Mouse (Mus musculus) hindbrain, postnatal 0 days (tissue): ENCODE measurements around the gene Cbln1. TPM values are rescaled to one million over a fixed set of nuclear protein-coding genes. Genes with fewer than 3 reads are reported as not detected.

Source experiments
- ATAC-seq: fragments of 200-750 bp; cut with Nextera tagmentation; 2 replicates; pipeline ENCODE4 v1.8.0; 2017; ENCODE audit warnings: mild to moderate bottlenecking, moderate TSS enrichment, moderate library complexity
- DNase-seq: peaks from one replicate; pipeline ENCODE4 v3.0.0-alpha.2; 2015; ENCODE audit warnings: low spot score
- H3K27ac ChIP-seq: fragments of 300-500 bp; sonication (generic); 2 replicates; pipeline ENCODE4 v1.5.1; 2014; ENCODE audit warnings: mild to moderate bottlenecking
- H3K27me3 ChIP-seq: fragments of 300-500 bp; sonication (generic); 2 replicates; pipeline ENCODE4 v1.6.1; 2014; ENCODE audit warnings: low read length, mixed read lengths; ENCODE audit not compliant: insufficient read depth
- H3K36me3 ChIP-seq: fragments of 300-500 bp; sonication (generic); 2 replicates; pipeline ENCODE4 v1.6.1; 2014; ENCODE audit warnings: low read length, mixed read lengths; ENCODE audit not compliant: insufficient read depth
- H3K4me1 ChIP-seq: fragments of 300-500 bp; sonication (generic); 2 replicates; pipeline ENCODE4 v1.6.1; 2014; ENCODE audit warnings: antibody characterized with exemption, low read length, mixed read lengths; ENCODE audit not compliant: insufficient read depth
- H3K4me2 ChIP-seq: fragments of 300-500 bp; sonication (generic); 2 replicates; pipeline ENCODE4 v1.6.1; 2014; ENCODE audit warnings: low read depth, mild to moderate bottlenecking, low read length, moderate library complexity, mixed read lengths
- H3K4me3 ChIP-seq: fragments of 300-500 bp; sonication (generic); 2 replicates; pipeline ENCODE4 v1.5.1; 2014; ENCODE audit warnings: low read length
- H3K9ac ChIP-seq: fragments of 300-500 bp; sonication (generic); replicated peaks from 2 replicates; pipeline ENCODE4 v1.6.1; 2014; ENCODE audit warnings: mild to moderate bottlenecking, low read length, moderate library complexity, mixed read lengths
- H3K9me3 ChIP-seq: fragments of 300-500 bp; sonication (generic); 2 replicates; pipeline ENCODE4 v1.6.1; 2016; ENCODE audit warnings: low read length, mixed read lengths
- CTCF ChIP-seq: IDR thresholded peaks from 2 replicates; pipeline ENCODE4 v1.5.1; 2016; ENCODE audit warnings: antibody characterized with exemption, control low read depth, low read depth
- WGBS: fragments of 180-500 bp; shearing (Covaris S2); extraction: QIAGEN DNeasy Blood & Tissue Kit; methylation state at CpG from one replicate; pipeline ENCODE4 v1.1.7; 2014; 5-methylcytosine and 5-hydroxymethylcytosine counted together
- polyA plus RNA-seq: library from polyadenylated mRNA; unstranded; fragments of >200 nt; fragmentation: Nextera tagmentation; extraction: Ambion mirVana; gene quantifications from 2 replicates; pipeline ENCODE4 v1.2.1, GENCODE M21; 2015
- total RNA-seq: library from RNA; depleted of rRNA; stranded (reverse); fragments of >200 nt; gene quantifications from 2 replicates; pipeline ENCODE4 v1.2.3, GENCODE M21; 2014

Cbln1 gene
- total and polyA plus RNA-seq, 2 experiments from 2014 or later, result 56.8 to 181 TPM

GRCm38 (mm10) chr8:87466936-87467602, 5.3 kb downstream of the Cbln1 start:
- Histone ChIP-seq H3K36me3 (no peaks in the 10 kb centered on the region), H3K27me3 (peaks cover 17% of the 10 kb centered on the region)

DNA sequence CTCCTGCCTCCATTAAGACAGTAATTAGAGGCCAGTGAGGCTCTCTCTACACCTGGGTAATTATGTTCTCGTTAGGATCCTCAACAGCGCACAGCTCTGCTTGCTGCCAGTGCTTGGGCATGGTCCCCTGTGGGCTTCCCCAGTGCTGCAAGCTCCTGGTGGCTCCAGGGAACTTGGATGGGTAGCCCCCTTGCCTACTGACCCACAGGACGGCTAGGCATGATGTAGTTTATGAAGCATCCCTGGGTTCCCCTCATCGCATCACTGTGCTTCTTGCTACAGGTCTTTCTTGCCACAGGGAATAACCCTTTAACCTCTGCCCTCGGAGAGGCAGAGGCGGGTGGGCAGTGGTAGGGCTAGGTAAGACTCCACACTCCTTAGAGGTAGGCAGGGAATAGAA, 6.1 kb downstream of the Cbln1 start:
- no peaks in the 10 kb centered on the region for H3K9me3 ChIP-seq
- no peaks in the 10 kb centered on the region for H3K36me3 ChIP-seq
- peaks cover 4% of the 10 kb centered on the region; the same call in 1 of the 2 replicates for H3K4me1 ChIP-seq
- no peak overlapping the region for H3K4me2 ChIP-seq
- H3K9ac ChIP-seq, result no peak overlapping the region
- WGBS, result 63% methylated on average over 6 of the region's 6 CpGs
- peaks cover 10% of the 10 kb centered on the region; the same call in 1 of the 2 replicates for H3K27me3 ChIP-seq
- DNase-seq (no peak), ATAC-seq (no peak)
- H3K27ac ChIP-seq, result no peak overlapping the region
- no peak overlapping the region for H3K4me3 ChIP-seq
- TF ChIP-seq CTCF, result no peak

More at GRCm38 (mm10) chr8:87466936-87467602, 5.3 kb downstream of the Cbln1 start:
- Histone ChIP-seq H3K27ac (peak overlapping the region; percentile 22; the same call in 1 of the 2 replicates), H3K9ac (no peak overlapping the region), H3K4me1 (peaks cover 4% of the 10 kb centered on the region; the same call in 1 of the 2 replicates), H3K9me3 (no peaks in the 10 kb centered on the region), H3K4me3 (no peak overlapping the region), H3K4me2 (no peak overlapping the region)
- 56% methylated on average over 1 of the region's 1 CpGs for WGBS
- DNase-seq (no peak), ATAC-seq (no peak)
- TF ChIP-seq CTCF, result no peak

- TF ChIP-seq CTCF, result no peak
- H3K36me3 ChIP-seq, result no peaks in the 10 kb centered on the region
- 70% methylated on average over 3 of the region's 3 CpGs for WGBS
- ATAC-seq (no peak), DNase-seq (no peak)
- H3K27ac ChIP-seq, result no peak overlapping the region
- H3K4me3 ChIP-seq, result no peak overlapping the region
- H3K9ac ChIP-seq, result no peak overlapping the region
- peaks cover 10% of the 10 kb centered on the region; the same call in 1 of the 2 replicates for H3K27me3 ChIP-seq
- H3K9me3 ChIP-seq, result no peaks in the 10 kb centered on the region
- H3K4me1 ChIP-seq, result no peaks in the 10 kb centered on the region
- H3K4me2 ChIP-seq, result no peak overlapping the region
Observed at GRCm38 (mm10) chr8:87464446-87464845, 8.0 kb downstream of the Cbln1 start.

GRCm38 (mm10) chr8:87461801-87462200, 10.6 kb downstream of the Cbln1 start:
- Histone ChIP-seq H3K4me3 (no peak overlapping the region), H3K4me1 (no peaks in the 10 kb centered on the region), H3K4me2 (no peak overlapping the region), H3K27ac (no peak overlapping the region), H3K27me3 (0 out of 2 replicates have a peak, but pooled peaks cover 3% of the 10 kb centered on the region), H3K36me3 (no peaks in the 10 kb centered on the region), H3K9me3 (no peaks in the 10 kb centered on the region), H3K9ac (no peak overlapping the region)
- DNase-seq (no peak), ATAC-seq (no peak)
- TF ChIP-seq CTCF, result no peak
- 26% methylated on average over 5 of the region's 5 CpGs for WGBS

GRCm38 (mm10) chr8:87456949-87457348, 15.5 kb downstream of the Cbln1 start:
- 79% methylated on average over 4 of the region's 4 CpGs for WGBS

GRCm38 (mm10) chr8:87452815-87453214, 19.6 kb downstream of the Cbln1 start:
- no peaks in the 10 kb centered on the region for H3K36me3 ChIP-seq
- H3K4me3 ChIP-seq, result no peak overlapping the region
- no peak for ATAC-seq
- H3K27me3 ChIP-seq, result no peaks in the 10 kb centered on the region
- H3K27ac ChIP-seq, result no peak overlapping the region
- no peaks in the 10 kb centered on the region for H3K9me3 ChIP-seq
- no peaks in the 10 kb centered on the region for H3K4me1 ChIP-seq
- no peak for DNase-seq
- 88% methylated on average over 4 of the region's 4 CpGs for whole genome bisulfite sequencing
- H3K9ac ChIP-seq, result no peak overlapping the region
- no peak overlapping the region for H3K4me2 ChIP-seq
- no peak for TF ChIP-seq CTCF

More at GRCm38 (mm10) chr8:87456949-87457348, 15.5 kb downstream of the Cbln1 start:
- no peaks in the 10 kb centered on the region for H3K36me3 ChIP-seq
- H3K4me3 ChIP-seq, result no peak overlapping the region
- no peaks in the 10 kb centered on the region for H3K4me1 ChIP-seq
- no peak overlapping the region for H3K9ac ChIP-seq
- H3K27me3 ChIP-seq, result no peaks in the 10 kb centered on the region
- H3K4me2 ChIP-seq, result no peak overlapping the region
- TF ChIP-seq CTCF, result no peak
- no peak for DNase-seq
- no peak overlapping the region for H3K27ac ChIP-seq
- no peaks in the 10 kb centered on the region for H3K9me3 ChIP-seq
- no peak for ATAC-seq

DNA sequence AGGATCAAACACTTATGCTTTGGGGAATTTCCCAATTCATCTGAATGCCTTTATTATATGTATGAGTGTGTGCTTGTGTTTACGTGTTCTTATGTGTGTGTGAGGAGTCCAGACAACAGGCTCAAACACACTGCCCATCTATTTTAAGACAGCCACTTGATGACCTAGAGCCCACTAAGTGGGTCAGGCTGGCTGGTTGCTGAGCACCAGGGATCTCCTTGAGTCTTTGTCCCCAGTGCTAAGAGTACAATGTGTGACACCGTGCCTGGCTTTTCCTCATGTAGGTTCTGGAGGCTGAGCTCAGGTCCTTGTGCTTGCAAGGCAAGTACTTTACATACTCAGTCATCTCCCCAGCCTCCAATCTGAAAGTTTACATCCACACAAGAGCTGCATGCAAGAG, 20.7 kb downstream of the Cbln1 start:
- 66% methylated on average over 2 of the region's 2 CpGs for WGBS

More for the DNA sequence above, 20.7 kb downstream of the Cbln1 start:
- no peak for DNase-seq
- Histone ChIP-seq H3K27me3 (no peaks in the 10 kb centered on the region), H3K9ac (no peak overlapping the region), H3K9me3 (no peaks in the 10 kb centered on the region), H3K36me3 (no peaks in the 10 kb centered on the region), H3K4me3 (no peak overlapping the region), H3K27ac (no peak overlapping the region), H3K4me2 (no peak overlapping the region), H3K4me1 (no peaks in the 10 kb centered on the region)
- TF ChIP-seq CTCF, result no peak
- ATAC-seq, result no peak
